In the genomic region with DNA sequence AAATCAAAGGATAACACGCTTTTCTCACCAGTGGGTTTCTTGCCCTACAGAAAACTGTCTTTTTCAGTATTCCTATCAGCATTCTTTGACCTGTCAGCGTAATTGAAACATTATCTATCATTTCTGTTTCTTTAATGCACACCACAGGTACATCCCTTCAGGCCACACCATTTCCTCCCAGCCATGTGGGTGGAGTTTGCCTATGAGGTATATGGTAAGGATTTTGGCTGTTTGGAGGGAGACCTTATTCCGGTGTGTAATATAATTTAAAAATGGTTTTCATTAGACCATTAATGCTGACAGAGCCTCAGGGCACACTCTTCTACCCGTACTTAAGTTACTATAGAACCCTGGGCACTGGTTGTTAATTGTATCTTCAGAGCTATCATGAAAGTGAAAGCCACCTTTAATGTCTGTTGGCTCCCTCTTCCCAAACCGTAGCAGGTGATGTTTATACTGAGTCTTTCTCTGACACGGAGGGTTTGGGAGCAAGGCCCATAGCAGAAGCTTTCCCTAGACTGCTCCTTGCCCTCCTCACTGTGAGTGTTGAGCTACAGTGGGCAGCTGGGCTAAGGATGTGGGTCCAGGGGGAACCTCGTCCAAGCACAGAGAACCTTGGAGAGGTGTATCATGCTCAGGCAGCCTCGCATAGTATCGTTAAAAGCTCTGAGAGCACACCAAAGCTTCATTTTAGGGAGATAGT, we compare ENCODE assay signal across 11 mouse cellular contexts. TPM values are rescaled to one million over a fixed set of nuclear protein-coding genes. Genes with fewer than 3 reads are reported as not detected.
DNase-seq lines count a peak whose midpoint lies in the region; ATAC-seq and TF ChIP-seq lines count a peak whose summit lies in the region.
"Had no signal": no experiment of that assay in that cellular context is flagged by ENCODE, and none has a peak within 500 bp of the region (broad histone marks: within the 10 kb centered on the region; RNA-seq: fewer than 3 reads in every experiment).

No protein-coding gene starts in this region.

- 0 out of 2 replicates have a peak, but pooled peaks cover 4% of the 10 kb centered on the region for H3K4me1 ChIP-seq in hindbrain, postnatal 0 days (ENCODE audit: insufficient read depth, low read length)
- peaks cover 30% of the 10 kb centered on the region for H3K4me1 ChIP-seq in hindbrain, embryonic 10.5 days (replicated peaks)
- H3K4me1 ChIP-seq in thymus, adult 2 months (replicated peaks; ENCODE audit: control insufficient read depth, insufficient read depth, low read length), result peaks cover 12% of the 10 kb centered on the region
- peaks cover 9% of the 10 kb centered on the region; the same call in 1 of the 2 replicates for H3K4me1 ChIP-seq in liver, embryonic 11.5 days (replicated peaks; ENCODE audit: control insufficient read depth, insufficient read depth, low read length)
- H3K4me1 ChIP-seq in stomach, postnatal 0 days (replicated peaks; ENCODE audit: control insufficient read depth, insufficient read depth), result no peaks in the 10 kb centered on the region; the same call in 1 of the 2 replicates
- H3K4me1 ChIP-seq: limb, embryonic 12.5 days had no signal

- TF ChIP-seq CTCF in hindbrain, postnatal 0 days (IDR thresholded peaks at IDR 0.05; ENCODE audit: low read depth), result no peak
- TF ChIP-seq CTCF in thymus, adult 2 months (IDR thresholded peaks at IDR 0.05; ENCODE audit: borderline replicate concordance, control insufficient read depth, extremely low read depth, insufficient read depth, low read length, poor library complexity), result no peak
- no peak for TF ChIP-seq CTCF in stomach, postnatal 0 days (IDR thresholded peaks at IDR 0.05; ENCODE audit: low read depth)

- H3K9me3 ChIP-seq in hindbrain, postnatal 0 days (ENCODE audit: low read length), result no peaks in the 10 kb centered on the region
- no peaks in the 10 kb centered on the region for H3K9me3 ChIP-seq in hindbrain, embryonic 10.5 days
- H3K9me3 ChIP-seq in liver, embryonic 11.5 days (ENCODE audit: control insufficient read depth, low read length), result no peaks in the 10 kb centered on the region
- no peaks in the 10 kb centered on the region for H3K9me3 ChIP-seq in stomach, postnatal 0 days (ENCODE audit: control insufficient read depth, low read length)
- H3K9me3 ChIP-seq: limb, embryonic 12.5 days had no signal

- no peak for DNase-seq in hindbrain, postnatal 0 days (ENCODE audit: low spot score)
- no peak for DNase-seq in hindbrain, embryonic 10.5 days (ENCODE audit: low spot score)
- DNase-seq in thymus, adult 2 months, result no peak
- no peak for DNase-seq in thymus, adult 18-20 months
- no peak for DNase-seq in liver, embryonic 11.5 days (ENCODE audit: low spot score)
- DNase-seq in stomach, postnatal 0 days (ENCODE audit: low spot score), result no peak
- DNase-seq in layer of hippocampus, postnatal 10 days (ENCODE audit: low spot score in 2 of 2), result no peak
- DNase-seq in urinary bladder, adult 2 months (ENCODE audit: low spot score), result no peak

- no peak for ATAC-seq in hindbrain, postnatal 0 days
- ATAC-seq in liver, embryonic 11.5 days (replicated peaks; ENCODE audit: low FRiP score), result no peak
- ATAC-seq in stomach, postnatal 0 days (ENCODE audit: low FRiP score, low TSS enrichment), result no peak

- no peak overlapping the region for H3K4me3 ChIP-seq in hindbrain, postnatal 0 days (ENCODE audit: low read length)
- H3K4me3 ChIP-seq in hindbrain, embryonic 10.5 days, result no peak overlapping the region
- peak overlapping the region; percentile 6; the same call in 1 of the 2 replicates for H3K4me3 ChIP-seq in thymus, adult 2 months (ENCODE audit: control insufficient read depth, insufficient read depth, low read length)
- no peak overlapping the region for H3K4me3 ChIP-seq in liver, embryonic 11.5 days (ENCODE audit: low read depth, low read length)
- no peak overlapping the region for H3K4me3 ChIP-seq in stomach, postnatal 0 days (ENCODE audit: low read depth, low read length)
- H3K4me3 ChIP-seq: erythroblast, embryonic 14.5 days; limb, embryonic 12.5 days had no signal

- no peaks in the 10 kb centered on the region for H3K27me3 ChIP-seq in hindbrain, postnatal 0 days (ENCODE audit: insufficient read depth, low read length)
- H3K27me3 ChIP-seq in hindbrain, embryonic 10.5 days (ENCODE audit: insufficient read depth, poor library complexity, severe bottlenecking), result no peaks in the 10 kb centered on the region
- no peaks in the 10 kb centered on the region for H3K27me3 ChIP-seq in thymus, adult 2 months (ENCODE audit: control insufficient read depth, insufficient read depth, low read length)
- H3K27me3 ChIP-seq in liver, embryonic 11.5 days (replicated peaks; ENCODE audit: control insufficient read depth, insufficient read depth, low read length), result no peaks in the 10 kb centered on the region
- no peaks in the 10 kb centered on the region for H3K27me3 ChIP-seq in stomach, postnatal 0 days (ENCODE audit: control insufficient read depth, insufficient read depth, low read length)
- H3K27me3 ChIP-seq: limb, embryonic 12.5 days had no signal

- 78% methylated on average over 9 of the region's 9 CpGs for WGBS in hindbrain, postnatal 0 days
- 84% methylated on average over 9 of the region's 9 CpGs for WGBS in hindbrain, embryonic 10.5 days
- 65% methylated on average over 9 of the region's 9 CpGs for WGBS in thymus, adult 2 months
- WGBS in liver, embryonic 11.5 days, result 84% methylated on average over 9 of the region's 9 CpGs
- WGBS in stomach, postnatal 0 days, result 81% methylated on average over 9 of the region's 9 CpGs

- H3K4me2 ChIP-seq in hindbrain, postnatal 0 days (ENCODE audit: low read depth, low read length), result 0 out of 2 replicates have a peak overlapping the region, but pooled peaks have one; percentile 19
- peak overlapping the region; percentile 38 for H3K4me2 ChIP-seq in liver, embryonic 11.5 days
- H3K4me2 ChIP-seq in stomach, postnatal 0 days (replicated peaks; ENCODE audit: low read depth), result no peak overlapping the region
- H3K4me2 ChIP-seq: limb, embryonic 12.5 days had no signal

- TF ChIP-seq EP300 in stomach, postnatal 0 days (optimal IDR thresholded peaks at IDR 0.05), result no peak

- TF ChIP-seq POLR2A in thymus, adult 2 months (IDR thresholded peaks at IDR 0.05; ENCODE audit: control insufficient read depth, extremely low read depth, insufficient read depth, low read length, poor library complexity), result no peak

- no peak overlapping the region for H3K27ac ChIP-seq in hindbrain, postnatal 0 days
- H3K27ac ChIP-seq in hindbrain, embryonic 10.5 days, result no peak overlapping the region; the same call in 1 of the 2 replicates
- H3K27ac ChIP-seq in thymus, adult 2 months (ENCODE audit: control insufficient read depth, insufficient read depth, low read length), result no peak overlapping the region
- H3K27ac ChIP-seq in liver, embryonic 11.5 days (ENCODE audit: low read depth, low read length), result no peak overlapping the region
- 0 out of 2 replicates have a peak overlapping the region, but pooled peaks have one; percentile 20 for H3K27ac ChIP-seq in stomach, postnatal 0 days (replicated peaks)
- H3K27ac ChIP-seq: limb, embryonic 12.5 days had no signal

- no peak overlapping the region for H3K9ac ChIP-seq in hindbrain, postnatal 0 days (replicated peaks; ENCODE audit: low read length)
- H3K9ac ChIP-seq in liver, embryonic 11.5 days (ENCODE audit: low read depth, low read length), result no peak overlapping the region
- no peak overlapping the region for H3K9ac ChIP-seq in stomach, postnatal 0 days (ENCODE audit: low read length)
- H3K9ac ChIP-seq: limb, embryonic 12.5 days had no signal

- peaks cover 3% of the 10 kb centered on the region; the same call in 1 of the 2 replicates for H3K36me3 ChIP-seq in hindbrain, postnatal 0 days (ENCODE audit: insufficient read depth, low read length)
- peaks cover 6% of the 10 kb centered on the region for H3K36me3 ChIP-seq in hindbrain, embryonic 10.5 days
- H3K36me3 ChIP-seq in thymus, adult 2 months (ENCODE audit: control insufficient read depth, insufficient read depth, low read length), result peaks cover 19% of the 10 kb centered on the region
- H3K36me3 ChIP-seq in liver, embryonic 11.5 days (ENCODE audit: control insufficient read depth, insufficient read depth, low read length), result peaks cover 10% of the 10 kb centered on the region; the same call in 1 of the 2 replicates
- H3K36me3 ChIP-seq in stomach, postnatal 0 days (ENCODE audit: control insufficient read depth, insufficient read depth, low read length), result peaks cover 7% of the 10 kb centered on the region; the same call in 1 of the 2 replicates
- H3K36me3 ChIP-seq: G1E had no signal

RNA-seq across cellular contexts. Expression of gene Man2a1, which starts 21.3 kb away (rescaled TPM):
- 14.9 and 15.8 TPM in 2 replicates for total RNA-seq in hindbrain, postnatal 0 days (2014; rRNA removed)
- polyA plus RNA-seq in hindbrain, postnatal 0 days (2015; fragmentation: Nextera tagmentation; extraction: Ambion mirVana), result 2.6 and 3.3 TPM in 2 replicates
- polyA plus RNA-seq in hindbrain, embryonic 10.5 days (2016; fragmentation: Nextera tagmentation; extraction: Ambion mirVana), result 3.2 and 5.0 TPM in 2 replicates
- polyA plus RNA-seq in thymus, adult 2 months (2012; rRNA removed), result 16.2 and 21.3 TPM in 2 replicates
- 5.7 and 6.8 TPM in 2 replicates for polyA plus RNA-seq in liver, embryonic 11.5 days (2014; fragmentation: Nextera tagmentation; extraction: Ambion mirVana)
- polyA plus RNA-seq in stomach, postnatal 0 days (2015; fragmentation: Nextera tagmentation; extraction: Ambion mirVana), result 8.2 and 9.3 TPM in 2 replicates
- 10 to 100 TPM; 18.6 to 20.3 TPM for total RNA-seq in layer of hippocampus, postnatal 10 days (2021)
- 25.0 and 25.5 TPM in 2 replicates for polyA plus RNA-seq in urinary bladder, adult 2 months (2012; rRNA removed)
- total RNA-seq: G1E had no signal
- polyA plus RNA-seq: G1E had no signal
